Mouse (Mus musculus) B cell, adult 62 days (primary cell): Measurements from ENCODE around the gene Psmb11. TPM values are rescaled to one million over a fixed set of nuclear protein-coding genes. Genes with fewer than 3 reads are reported as not detected.

Experiments used
- total RNA-seq: library from RNA; stranded (reverse); gene quantifications from 4 replicates; pipeline ENCODE4 v1.2.4, GENCODE M21; 2023

Psmb11 gene
- total RNA-seq = not detected in 4 replicates

DNA sequence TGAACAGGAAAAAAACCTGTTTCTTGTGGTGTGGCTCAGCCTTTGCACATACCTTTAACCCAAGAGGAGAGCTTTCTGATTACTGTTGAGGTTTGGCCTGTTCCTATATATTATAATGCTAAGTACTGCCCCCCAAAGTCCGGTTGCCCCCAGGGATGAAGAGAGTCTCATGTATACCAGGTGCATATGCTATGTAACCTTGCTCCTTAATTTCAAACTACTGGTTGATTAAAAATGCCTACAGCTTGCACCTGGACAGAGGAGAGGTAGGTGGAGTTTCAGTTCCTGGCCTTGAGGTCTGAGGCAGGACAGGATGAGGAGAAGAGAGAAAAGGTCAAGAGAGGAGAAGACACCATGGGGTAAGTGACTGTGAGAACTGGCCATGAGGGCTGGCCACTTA, at the start of gene Psmb11:
Gene Psmb11, plus strand, starts transcription at position 301 of the 400 bp plus-strand sequence.

DNA sequence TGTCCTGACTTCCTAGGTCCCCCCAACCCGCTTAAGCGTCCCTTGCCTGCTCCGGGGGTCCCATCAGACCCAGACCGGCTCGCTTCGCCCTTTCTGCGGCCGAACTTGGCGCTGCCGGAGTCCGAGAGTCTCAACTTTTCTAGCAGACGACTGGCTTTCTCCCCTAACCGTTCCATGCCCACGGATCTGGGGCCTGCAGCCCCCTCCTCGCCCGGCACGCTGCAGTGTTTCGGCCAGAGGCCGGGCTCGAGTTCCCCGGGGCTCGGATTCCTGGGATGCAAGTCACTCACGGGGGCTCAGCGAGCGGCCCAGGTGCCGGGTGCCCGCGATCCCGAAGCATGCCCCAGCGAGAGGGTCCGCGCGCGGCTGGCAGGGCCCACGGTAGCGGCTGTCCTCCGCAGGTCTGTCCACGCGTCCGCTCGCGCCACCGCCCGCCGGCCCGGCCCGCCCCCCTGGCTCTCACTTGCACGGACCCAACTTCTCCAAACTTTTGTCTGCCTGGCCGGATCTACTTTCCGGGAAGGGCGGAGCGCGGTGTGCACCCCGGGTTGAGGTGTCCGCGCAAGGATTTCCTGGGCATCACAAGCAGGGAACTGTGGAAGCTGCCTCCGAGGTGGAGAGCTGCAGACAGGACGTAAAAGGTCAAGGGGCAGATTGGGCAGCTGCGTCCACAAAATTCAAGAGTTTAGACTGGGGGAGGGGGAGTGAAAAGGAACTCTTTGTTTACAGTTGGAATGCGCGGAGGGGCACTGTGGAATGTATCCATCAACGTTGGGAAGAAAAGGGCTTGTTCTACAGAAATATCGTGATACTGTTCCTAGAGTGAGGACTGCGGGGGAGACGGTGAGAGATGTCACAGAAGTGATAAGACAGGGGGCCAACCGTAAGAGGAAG, 43.9 kb upstream of the Psmb11 start, which contains the start of gene Ajuba:
Gene Ajuba, minus strand, starts transcription at position 470 of the 894 bp plus-strand sequence.

DNA sequence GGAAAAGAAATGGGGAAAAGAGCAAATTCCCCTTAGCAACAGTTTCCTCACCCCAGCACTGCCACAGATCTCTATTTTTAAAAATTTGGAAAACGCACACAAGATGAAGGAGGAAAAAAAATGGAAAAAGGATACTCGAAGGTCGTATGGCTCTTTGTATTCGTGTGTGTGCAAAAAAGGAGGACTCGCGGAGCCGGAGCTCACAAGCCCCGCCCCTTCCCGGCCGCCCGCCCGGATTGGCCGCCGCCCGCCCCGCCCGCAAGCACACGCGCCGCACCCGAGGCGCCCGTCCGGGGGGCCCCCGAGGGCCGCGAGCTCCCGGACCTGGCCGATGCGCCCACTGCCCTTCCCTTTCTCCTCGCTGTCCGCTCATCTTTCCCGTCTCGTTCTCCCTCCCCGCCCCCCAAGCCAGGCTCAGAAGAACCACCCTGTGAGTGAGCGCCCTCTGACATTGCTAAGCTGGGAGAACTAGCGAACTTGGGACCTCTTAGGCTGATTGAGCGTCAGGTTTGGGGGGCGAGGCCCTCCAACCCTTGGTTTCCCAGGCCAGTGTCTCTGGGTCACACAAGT, 15.4 kb upstream of the Psmb11 start, which contains the start of gene 4931414P19Rik:
Gene 4931414P19Rik, minus strand, starts transcription at position 242 of the 570 bp plus-strand sequence.

DNA sequence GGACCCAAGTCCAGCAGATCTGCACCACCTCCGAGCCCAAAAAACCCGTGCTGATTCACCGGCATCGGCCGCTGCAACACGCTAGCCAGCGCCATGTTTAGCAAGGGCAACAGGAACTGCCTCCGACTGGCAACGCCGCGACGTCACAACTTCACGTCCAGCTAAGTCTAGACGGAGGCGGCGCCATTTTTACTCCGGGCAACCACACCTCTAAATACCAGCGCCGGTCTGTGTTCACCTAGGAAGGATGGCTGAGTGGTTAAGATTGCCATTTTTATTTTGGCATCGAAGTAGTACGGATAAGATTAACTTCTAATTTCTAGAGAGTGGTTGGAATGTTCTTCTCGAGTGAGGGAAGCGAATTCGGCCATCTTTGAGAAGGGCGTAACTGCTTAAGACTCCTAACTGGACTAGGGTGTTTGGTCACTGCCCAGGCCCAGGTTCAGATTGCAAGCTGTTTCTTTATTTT, 3.3 kb upstream of the Psmb11 start, which contains the start of gene Psmb5:
Gene Psmb5, minus strand, starts transcription at position 126 of the 469 bp plus-strand sequence.

DNA sequence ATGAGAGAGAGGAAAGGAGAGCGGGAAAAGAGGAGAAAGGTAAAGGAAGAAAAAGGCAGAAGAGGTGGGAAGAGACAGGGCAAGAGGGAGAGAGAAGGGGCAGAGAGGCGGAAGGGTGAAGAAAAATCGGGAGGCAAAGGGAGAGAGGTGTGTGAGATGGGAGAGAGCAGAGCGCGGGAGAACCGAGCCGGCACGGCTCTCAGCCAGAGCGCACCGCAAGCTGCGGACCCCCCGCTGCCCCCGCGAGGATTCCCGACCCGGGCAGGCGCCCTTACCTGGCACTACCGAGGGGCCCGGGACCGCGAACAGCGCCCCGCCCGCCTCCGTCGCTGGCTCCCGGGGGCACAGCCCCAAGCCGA, 19.7 kb downstream of the Psmb11 start, which contains the start of gene Gm17606:
Gene Gm17606, plus strand, starts transcription at position 7 of the 359 bp plus-strand sequence.

DNA sequence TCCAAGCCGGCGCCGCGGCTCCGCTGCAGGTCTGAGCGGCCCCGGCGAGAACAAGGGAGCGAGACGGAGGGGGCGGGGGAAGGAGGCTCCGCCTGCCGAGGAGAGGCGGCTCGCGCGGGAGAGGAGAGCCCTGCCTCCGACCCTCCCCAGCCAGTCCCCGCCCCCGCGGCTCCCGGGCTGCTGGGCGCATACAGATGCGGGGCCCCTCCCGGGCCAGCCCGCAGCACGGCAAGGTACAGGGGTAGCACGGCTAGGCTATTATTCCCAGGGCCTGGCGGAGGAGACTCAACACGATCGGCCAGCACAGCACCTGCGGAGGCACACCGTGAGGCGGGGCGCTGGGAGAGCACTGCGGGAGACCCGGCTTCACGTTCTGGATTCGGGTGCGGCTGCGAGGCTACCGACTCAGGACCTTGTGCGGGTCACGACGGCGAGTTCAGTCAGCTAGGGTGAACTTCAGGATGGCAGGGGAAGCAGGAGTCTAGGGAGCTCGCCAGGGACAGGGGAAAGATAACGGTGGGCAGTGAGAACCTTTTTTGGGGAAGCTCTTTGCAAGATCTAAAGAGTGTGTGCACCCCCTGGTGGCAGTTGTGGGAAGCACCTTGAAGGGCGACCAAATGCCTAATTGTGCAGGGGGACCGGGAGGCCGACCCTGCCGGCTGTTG, 20.2 kb downstream of the Psmb11 start, which contains the start of gene Cdh24:
Gene Cdh24, minus strand, starts transcription at position 60 of the 665 bp plus-strand sequence.

Other genes starting within 250 kb of the Psmb11 start
- 6.0 to 8.3 TPM (median 7.2 TPM) in 4 replicates for gene Slc7a7, start 203.7 kb upstream of the Psmb11 start, total RNA-seq
- gene Mrpl52, start 194.5 kb upstream of the Psmb11 start, total RNA-seq = 80.8 to 114 TPM (median 85.8 TPM) in 4 replicates
- gene Mmp14, start 189.8 kb upstream of the Psmb11 start, total RNA-seq = 0.47 to 0.92 TPM (median 0.78 TPM) in 4 replicates
- gene Lrp10, start 157.3 kb upstream of the Psmb11 start, total RNA-seq = 174 to 205 TPM (median 187 TPM) in 4 replicates
- 0.63 to 3.1 TPM (median 1.5 TPM) in 4 replicates for gene Rem2, start 145.3 kb upstream of the Psmb11 start, total RNA-seq
- gene Prmt5, start 103.9 kb upstream of the Psmb11 start, total RNA-seq = 29.1 to 35.7 TPM (median 32.6 TPM) in 4 replicates
- gene Haus4, start 66.8 kb upstream of the Psmb11 start, total RNA-seq = 10.3 to 17.1 TPM (median 11.5 TPM) in 4 replicates
- gene Ajuba, start 43.9 kb upstream of the Psmb11 start, total RNA-seq = 0.17 to 0.22 TPM in 2 of 4 replicates, not detected in the others
- gene 4931414P19Rik, start 15.4 kb upstream of the Psmb11 start, total RNA-seq = 4.6 to 9.6 TPM (median 5.2 TPM) in 4 replicates
- gene Psmb5, start 3.4 kb upstream of the Psmb11 start, total RNA-seq = 50.0 to 57.9 TPM (median 52.8 TPM) in 4 replicates
- gene Gm17606, start 19.5 kb downstream of the Psmb11 start, total RNA-seq = not detected in 4 replicates
- gene Cdh24, start 19.9 kb downstream of the Psmb11 start, total RNA-seq = 2.9 to 5.7 TPM (median 3.5 TPM) in 4 replicates
- 28.7 to 31.2 TPM (median 29.6 TPM) in 4 replicates for gene 1700123O20Rik, start 64.8 kb downstream of the Psmb11 start, total RNA-seq
- 517 to 556 TPM (median 537 TPM) in 4 replicates for gene Acin1, start 65.5 kb downstream of the Psmb11 start, total RNA-seq
- gene Gm29776, start 77.4 kb downstream of the Psmb11 start, total RNA-seq = not detected in 4 replicates
- gene Cebpe, start 90.7 kb downstream of the Psmb11 start, total RNA-seq = not detected in 4 replicates
- gene Slc7a8, start 160.5 kb downstream of the Psmb11 start, total RNA-seq = 0.23 to 0.75 TPM (median 0.39 TPM) in 4 replicates
- not detected in 4 replicates for gene Rnf212b, start 192.7 kb downstream of the Psmb11 start, total RNA-seq
- gene Homez, start 249.5 kb downstream of the Psmb11 start, total RNA-seq = 5.8 to 12.1 TPM (median 7.2 TPM) in 4 replicates